Mouse (Mus musculus) gastrocnemius, postnatal 4 days (tissue): ENCODE data around the gene Trp53rkb. TPM values are rescaled to one million over a fixed set of nuclear protein-coding genes. Genes with fewer than 3 reads are reported as not detected.
A peak's percentile ranks its signal among the peaks of the same experiment; 100 is the strongest.

ENCODE experiments used
- DNase-seq, 2 experiments: peaks; one replicate each; pipeline ENCODE4 v3.0.0; 2021 to 2022; ENCODE audit warnings: low spot score in 2 of 2, mixed read lengths in 2 of 2
- total RNA-seq, 2 experiments: library from RNA; stranded (reverse); gene quantifications; 2 replicates each; pipeline ENCODE4 v1.2.3; 2021

Trp53rkb gene
- total RNA-seq, 2 experiments from 2014 or later: 4.3 to 4.8 TPM

GRCm38 (mm10) chr2:166793542-166794214, 1.3 kb downstream of the Trp53rkb start:
- peak; percentile 66 to 85 for DNase-seq

- no peak for DNase-seq
Measured at GRCm38 (mm10) chr2:166799615-166800472, 7.5 kb downstream of the Trp53rkb start.

GRCm38 (mm10) chr2:166800473-166800857, 8.1 kb downstream of the Trp53rkb start:
- no peak for DNase-seq

GRCm38 (mm10) chr2:166801436-166801835, 9.1 kb downstream of the Trp53rkb start:
- DNase-seq: no peak

GRCm38 (mm10) chr2:166803298-166803697, 11.0 kb downstream of the Trp53rkb start:
- DNase-seq: no peak

- DNase-seq: peak; percentile 74 to 87
Measured at GRCm38 (mm10) chr2:166805250-166806172, 13.2 kb downstream of the Trp53rkb start, which contains the start of gene Arfgef2. TSS of gene Arfgef2 (plus strand) at chr2:166805588.

- DNase-seq: no peak
Measured at GRCm38 (mm10) chr2:166806173-166806705, 13.9 kb downstream of the Trp53rkb start.

GRCm38 (mm10) chr2:166806813-166807212, 14.5 kb downstream of the Trp53rkb start:
- DNase-seq: no peak

- DNase-seq: no peak
Measured at GRCm38 (mm10) chr2:166809499-166809898, 17.2 kb downstream of the Trp53rkb start.

- no peak for DNase-seq
Measured at GRCm38 (mm10) chr2:166810821-166811220, 18.5 kb downstream of the Trp53rkb start.

- DNase-seq: no peak
Measured at GRCm38 (mm10) chr2:166818463-166819143, 26.3 kb downstream of the Trp53rkb start.

- DNase-seq: no peak
Measured at GRCm38 (mm10) chr2:166819849-166820248, 27.5 kb downstream of the Trp53rkb start.

- no peak for DNase-seq
Measured at GRCm38 (mm10) chr2:166820844-166821243, 28.5 kb downstream of the Trp53rkb start.

- no peak for DNase-seq
Measured at GRCm38 (mm10) chr2:166821406-166821805, 29.1 kb downstream of the Trp53rkb start.

GRCm38 (mm10) chr2:166822119-166822826, 29.9 kb downstream of the Trp53rkb start:
- no peak for DNase-seq

- no peak for DNase-seq
Measured at GRCm38 (mm10) chr2:166822901-166823300, 30.6 kb downstream of the Trp53rkb start.

GRCm38 (mm10) chr2:166824386-166824785, 32.1 kb downstream of the Trp53rkb start:
- no peak for DNase-seq

GRCm38 (mm10) chr2:166824998-166825397, 32.7 kb downstream of the Trp53rkb start:
- DNase-seq: no peak

- DNase-seq: no peak
Measured at GRCm38 (mm10) chr2:166826491-166827224, 34.3 kb downstream of the Trp53rkb start.
